Mouse (Mus musculus): ENCODE measurements around the gene Sorbs1. TPM values are rescaled to one million over a fixed set of nuclear protein-coding genes. Genes with fewer than 3 reads are reported as not detected.

Sorbs1 gene
- polyA plus RNA-seq, 1 experiment from 2014 or later, result 46.5 TPM

GRCm38 (mm10) chr19:40425326-40425725, 88.3 kb downstream of the Sorbs1 start:
- TF ChIP-seq CTCF (IDR thresholded peaks at IDR 0.05; ENCODE audit: low read depth), result no peak
- H3K27me3 ChIP-seq (ENCODE audit: insufficient read depth, low read length), result no peaks in the 10 kb centered on the region
- H3K4me1 ChIP-seq (replicated peaks; ENCODE audit: insufficient read depth, low read length), result peaks cover 14% of the 10 kb centered on the region
- no peak overlapping the region for H3K4me2 ChIP-seq (ENCODE audit: low read length)
- ATAC-seq (replicated peaks; ENCODE audit: low FRiP score, low read depth) (no peak), DNase-seq (ENCODE audit: low spot score) (no peak)
- no peak overlapping the region for H3K9ac ChIP-seq (ENCODE audit: low read depth, low read length)
- 42% methylated on average over 5 of the region's 5 CpGs for WGBS
- no peaks in the 10 kb centered on the region for H3K36me3 ChIP-seq (ENCODE audit: insufficient read depth, low read length)
- H3K27ac ChIP-seq, result peak overlapping the region; percentile 50
- H3K4me3 ChIP-seq (replicated peaks; ENCODE audit: low read depth, low read length), result no peak overlapping the region
- no peaks in the 10 kb centered on the region for H3K9me3 ChIP-seq (replicated peaks; ENCODE audit: low read length)

- Histone ChIP-seq H3K4me1 (replicated peaks; ENCODE audit: insufficient read depth, low read length) (peaks cover 6% of the 10 kb centered on the region), H3K27me3 (ENCODE audit: insufficient read depth, low read length) (no peaks in the 10 kb centered on the region), H3K4me2 (ENCODE audit: low read length) (no peak overlapping the region), H3K27ac (no peak overlapping the region), H3K9me3 (replicated peaks; ENCODE audit: low read length) (no peaks in the 10 kb centered on the region), H3K4me3 (replicated peaks; ENCODE audit: low read depth, low read length) (no peak overlapping the region), H3K36me3 (ENCODE audit: insufficient read depth, low read length) (no peaks in the 10 kb centered on the region), H3K9ac (ENCODE audit: low read depth, low read length) (no peak overlapping the region)
- WGBS, result 62% methylated on average over 7 of the region's 7 CpGs
- no peak for DNase-seq (ENCODE audit: low spot score)
- TF ChIP-seq CTCF (IDR thresholded peaks at IDR 0.05; ENCODE audit: low read depth), result no peak
- no peak for ATAC-seq (replicated peaks; ENCODE audit: low FRiP score, low read depth)
Measured at GRCm38 (mm10) chr19:40421037-40421436, 92.5 kb downstream of the Sorbs1 start.

GRCm38 (mm10) chr19:40419315-40419714, 94.3 kb downstream of the Sorbs1 start:
- Histone ChIP-seq H3K9me3 (replicated peaks; ENCODE audit: low read length) (no peaks in the 10 kb centered on the region), H3K36me3 (ENCODE audit: insufficient read depth, low read length) (no peaks in the 10 kb centered on the region), H3K4me1 (replicated peaks; ENCODE audit: insufficient read depth, low read length) (peaks cover 9% of the 10 kb centered on the region; the same call in 1 of the 2 replicates), H3K9ac (ENCODE audit: low read depth, low read length) (no peak overlapping the region), H3K27me3 (ENCODE audit: insufficient read depth, low read length) (no peaks in the 10 kb centered on the region), H3K27ac (no peak overlapping the region), H3K4me2 (ENCODE audit: low read length) (no peak overlapping the region), H3K4me3 (replicated peaks; ENCODE audit: low read depth, low read length) (no peak overlapping the region)
- no peak for DNase-seq (ENCODE audit: low spot score)
- 76% methylated on average over 7 of the region's 7 CpGs for WGBS
- no peak for TF ChIP-seq CTCF (IDR thresholded peaks at IDR 0.05; ENCODE audit: low read depth)
- ATAC-seq (replicated peaks; ENCODE audit: low FRiP score, low read depth), result no peak

- peaks cover 16% of the 10 kb centered on the region for H3K4me1 ChIP-seq (replicated peaks; ENCODE audit: insufficient read depth, low read length)
- peak overlapping the region; percentile 59 for H3K27ac ChIP-seq
- no peak overlapping the region for H3K9ac ChIP-seq (ENCODE audit: low read depth, low read length)
- WGBS, result 62% methylated on average over 8 of the region's 8 CpGs
- no peaks in the 10 kb centered on the region for H3K36me3 ChIP-seq (ENCODE audit: insufficient read depth, low read length)
- DNase-seq (ENCODE audit: low spot score) (peak; percentile 57), ATAC-seq (replicated peaks; ENCODE audit: low FRiP score, low read depth) (no peak)
- no peaks in the 10 kb centered on the region for H3K9me3 ChIP-seq (replicated peaks; ENCODE audit: low read length)
- H3K4me3 ChIP-seq (replicated peaks; ENCODE audit: low read depth, low read length), result no peak overlapping the region
- TF ChIP-seq CTCF (IDR thresholded peaks at IDR 0.05; ENCODE audit: low read depth), result no peak
- no peaks in the 10 kb centered on the region for H3K27me3 ChIP-seq (ENCODE audit: insufficient read depth, low read length)
- H3K4me2 ChIP-seq (ENCODE audit: low read length), result no peak overlapping the region
Measured at GRCm38 (mm10) chr19:40417155-40417821, 96.3 kb downstream of the Sorbs1 start.

- peaks cover 16% of the 10 kb centered on the region for H3K4me1 ChIP-seq (replicated peaks; ENCODE audit: insufficient read depth, low read length)
- no peaks in the 10 kb centered on the region for H3K27me3 ChIP-seq (ENCODE audit: insufficient read depth, low read length)
- no peak overlapping the region for H3K9ac ChIP-seq (ENCODE audit: low read depth, low read length)
- no peak overlapping the region for H3K4me3 ChIP-seq (replicated peaks; ENCODE audit: low read depth, low read length)
- ATAC-seq (replicated peaks; ENCODE audit: low FRiP score, low read depth) (no peak), DNase-seq (ENCODE audit: low spot score) (no peak)
- peak overlapping the region; percentile 83 for H3K27ac ChIP-seq
- H3K36me3 ChIP-seq (ENCODE audit: insufficient read depth, low read length), result no peaks in the 10 kb centered on the region
- no peaks in the 10 kb centered on the region for H3K9me3 ChIP-seq (replicated peaks; ENCODE audit: low read length)
- H3K4me2 ChIP-seq (ENCODE audit: low read length), result no peak overlapping the region
- no peak for TF ChIP-seq CTCF (IDR thresholded peaks at IDR 0.05; ENCODE audit: low read depth)
- 56% methylated on average over 1 of the region's 1 CpGs for WGBS
Measured at GRCm38 (mm10) chr19:40415725-40416124, 97.9 kb downstream of the Sorbs1 start.

- H3K36me3 ChIP-seq (ENCODE audit: insufficient read depth, low read length), result no peaks in the 10 kb centered on the region
- H3K27ac ChIP-seq, result peak overlapping the region; percentile 83
- TF ChIP-seq CTCF (IDR thresholded peaks at IDR 0.05; ENCODE audit: low read depth), result no peak
- ATAC-seq (replicated peaks; ENCODE audit: low FRiP score, low read depth), result peak; percentile 47
- DNase-seq (ENCODE audit: low spot score), result peak; percentile 88
- H3K4me3 ChIP-seq (replicated peaks; ENCODE audit: low read depth, low read length), result no peak overlapping the region
- no peaks in the 10 kb centered on the region for H3K9me3 ChIP-seq (replicated peaks; ENCODE audit: low read length)
- H3K9ac ChIP-seq (ENCODE audit: low read depth, low read length), result no peak overlapping the region
- H3K4me1 ChIP-seq (replicated peaks; ENCODE audit: insufficient read depth, low read length), result peaks cover 20% of the 10 kb centered on the region
- 29% methylated on average over 11 of the region's 11 CpGs for WGBS
- H3K27me3 ChIP-seq (ENCODE audit: insufficient read depth, low read length), result no peaks in the 10 kb centered on the region
- H3K4me2 ChIP-seq (ENCODE audit: low read length), result no peak overlapping the region
Measured at GRCm38 (mm10) chr19:40414798-40415475, 98.6 kb downstream of the Sorbs1 start.
